Mouse (Mus musculus) bone marrow macrophage, adult 2 months (primary cell): ENCODE data around the gene Acadvl.

ENCODE experiments used
- CTCF ChIP-seq: IDR thresholded peaks from 2 replicates; pipeline ENCODE4 v1.5.1; 2012; ENCODE audit warnings: low read depth, mild to moderate bottlenecking, low read length, moderate library complexity
- POLR2A ChIP-seq: IDR thresholded peaks from 2 replicates; pipeline ENCODE4 v1.6.1; 2012; ENCODE audit warnings: mild to moderate bottlenecking, low read depth, low read length, borderline replicate concordance

GRCm38 (mm10) chr11:70019495-70020021 lies 4.3 kb upstream of the Acadvl start:
- no peak for TF ChIP-seq POLR2A
- TF ChIP-seq CTCF: no peak
